In the genomic region with DNA sequence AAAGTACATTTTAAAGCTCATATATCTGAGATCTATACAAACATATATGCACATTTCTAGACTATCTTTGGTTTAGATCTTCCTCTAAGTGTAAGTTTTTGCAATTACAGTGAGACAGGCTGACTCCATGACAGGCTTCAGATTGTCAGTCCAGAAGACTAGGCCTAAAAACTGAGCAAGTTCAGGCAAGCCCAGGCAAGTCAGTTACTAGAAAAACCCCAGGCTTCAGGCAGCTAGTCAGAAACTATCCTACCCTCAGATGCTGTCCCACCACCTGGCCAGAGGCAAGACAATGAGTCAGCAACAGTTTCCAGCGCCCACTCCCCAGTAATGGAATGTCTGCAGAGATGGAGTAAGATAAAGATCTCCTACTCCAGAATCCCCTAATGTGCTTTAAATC, we compare ENCODE assay signal across 22 mouse cellular contexts. TPM values are rescaled to one million over a fixed set of nuclear protein-coding genes. Genes with fewer than 3 reads are reported as not detected.
"Had no signal": no experiment of that assay in that cellular context is flagged by ENCODE, and none has a peak within 500 bp of the region (broad histone marks: within the 10 kb centered on the region; RNA-seq: fewer than 3 reads in every experiment).

No protein-coding gene starts in this region.

- H3K4me3 ChIP-seq: kidney, embryonic 15.5 days; liver, embryonic 13.5 days; lung, embryonic 15.5 days had no signal

- H3K4me1 ChIP-seq: liver, embryonic 13.5 days; lung, embryonic 15.5 days had no signal

- H3K9me3 ChIP-seq: kidney, embryonic 15.5 days; liver, embryonic 13.5 days; lung, embryonic 15.5 days had no signal

- H3K9ac ChIP-seq: kidney, embryonic 15.5 days; liver, embryonic 13.5 days; lung, embryonic 15.5 days had no signal

- H3K27me3 ChIP-seq: kidney, embryonic 15.5 days; liver, embryonic 13.5 days; lung, embryonic 15.5 days had no signal

- H3K4me2 ChIP-seq: kidney, embryonic 15.5 days; liver, embryonic 13.5 days; lung, embryonic 15.5 days; midbrain, embryonic 11.5 days had no signal

- H3K36me3 ChIP-seq: kidney, embryonic 15.5 days; liver, embryonic 13.5 days; lung, embryonic 15.5 days had no signal

- DNase-seq: kidney, adult 8-10 months; kidney, postnatal 10 days; kidney, postnatal 36 days; liver, embryonic 13.5 days; lung, postnatal 10 days; lung, postnatal 36 days; midbrain, embryonic 14.5 days; right cerebral cortex, adult 18-20 months; right cerebral cortex, postnatal 14 days; right cerebral cortex, postnatal 4 days; thymus, adult 2 months; thymus, postnatal 14 days had no signal

- H3K27ac ChIP-seq: kidney, embryonic 15.5 days; liver, embryonic 13.5 days; lung, embryonic 15.5 days; stomach, postnatal 0 days had no signal

RNA-seq across cellular contexts. Expression of gene Qrfpr, which starts 53.4 kb away (rescaled TPM):
- total RNA-seq: liver, adult 2 months; megakaryocyte-erythroid progenitor cell, adult 5-6 weeks had no signal
- polyA plus RNA-seq: kidney, embryonic 15.5 days; limb, embryonic 11.5 days; liver, adult 2 months; liver, embryonic 13.5 days; liver, embryonic 16.5 days; midbrain, embryonic 11.5 days; neural tube, embryonic 11.5 days; stomach, embryonic 14.5 days; stomach, postnatal 0 days had no signal
